Mouse (Mus musculus): ENCODE results near the gene Osbpl10. TPM values are rescaled to one million over a fixed set of nuclear protein-coding genes. Genes with fewer than 3 reads are reported as not detected.

The Osbpl10 gene
- polyA plus RNA-seq, 1 experiment: 1.7 TPM

- TF ChIP-seq TCF12 (IDR thresholded peaks at IDR 0.05; ENCODE audit: insufficient read depth, poor library complexity, severe bottlenecking): no peak
- no peak overlapping the region for H3K4me3 ChIP-seq
- no peak overlapping the region for H3K4me2 ChIP-seq (ENCODE audit: low read depth)
- H3K27me3 ChIP-seq (ENCODE audit: control insufficient read depth, insufficient read depth, insufficient read length): no peaks in the 10 kb centered on the region
- no peak overlapping the region for H3ac ChIP-seq (ENCODE audit: control insufficient read depth, insufficient read length)
- peaks cover 29% of the 10 kb centered on the region for H3K36me3 ChIP-seq (ENCODE audit: control insufficient read depth, insufficient read depth)
- no peaks in the 10 kb centered on the region for H3K79me2 ChIP-seq (ENCODE audit: control insufficient read depth, insufficient read depth)
Measured at GRCm38 (mm10) chr9:115243630-115244029, 265.3 kb downstream of the Osbpl10 start.

GRCm38 (mm10) chr9:115245092-115245491 is 266.7 kb downstream of the Osbpl10 start:
- TF ChIP-seq MYOD1 (IDR thresholded peaks at IDR 0.05; ENCODE audit: control insufficient read depth in 1 of 3, insufficient read length in 2 of 3, low read depth in 2 of 3) (no peak), USF1 (IDR thresholded peaks at IDR 0.05; ENCODE audit: low read depth) (no peak), MAX (IDR thresholded peaks at IDR 0.05; ENCODE audit: low read depth) (no peak), TCF12 (IDR thresholded peaks at IDR 0.05; ENCODE audit: insufficient read depth, poor library complexity, severe bottlenecking) (no peak), TCF3 (IDR thresholded peaks at IDR 0.05; ENCODE audit: insufficient read length, low read depth) (no peak), E2F4 (IDR thresholded peaks at IDR 0.05; ENCODE audit: insufficient read depth) (no peak), CEBPB (IDR thresholded peaks at IDR 0.05; ENCODE audit: insufficient read depth, poor library complexity, severe bottlenecking) (no peak), POLR2AphosphoS2 (IDR thresholded peaks at IDR 0.05; ENCODE audit: insufficient read length, low read depth) (no peak), POLR2A (IDR thresholded peaks at IDR 0.05; ENCODE audit: insufficient read length, low read depth) (no peak), SRF (IDR thresholded peaks at IDR 0.05; ENCODE audit: control insufficient read depth, insufficient read length, low read depth) (no peak), MYOG (IDR thresholded peaks at IDR 0.05; ENCODE audit: control insufficient read depth in 1 of 3, insufficient read depth in 1 of 3, insufficient read length in 2 of 3, low read depth in 2 of 3) (no peak), REST (IDR thresholded peaks at IDR 0.05; ENCODE audit: insufficient read depth, insufficient read length) (no peak)

GRCm38 (mm10) chr9:115249145-115249544 is 270.8 kb downstream of the Osbpl10 start:
- Histone ChIP-seq H3K79me2 (ENCODE audit: control insufficient read depth, insufficient read depth) (no peaks in the 10 kb centered on the region), H3K4me2 (ENCODE audit: low read depth) (no peak overlapping the region), H3K4me3 (no peak overlapping the region), H3ac (ENCODE audit: control insufficient read depth, insufficient read length) (no peak overlapping the region), H3K27me3 (ENCODE audit: control insufficient read depth, insufficient read depth, insufficient read length) (no peaks in the 10 kb centered on the region), H3K36me3 (ENCODE audit: control insufficient read depth, insufficient read depth) (peaks cover 34% of the 10 kb centered on the region)
- no peak for TF ChIP-seq TCF12 (IDR thresholded peaks at IDR 0.05; ENCODE audit: insufficient read depth, poor library complexity, severe bottlenecking)
- no peak for TF ChIP-seq E2F4 (IDR thresholded peaks at IDR 0.05; ENCODE audit: insufficient read depth)
- TF ChIP-seq SRF (IDR thresholded peaks at IDR 0.05; ENCODE audit: control insufficient read depth, insufficient read length, low read depth): no peak
- TF ChIP-seq REST (IDR thresholded peaks at IDR 0.05; ENCODE audit: insufficient read depth, insufficient read length): no peak
- TF ChIP-seq POLR2A (IDR thresholded peaks at IDR 0.05; ENCODE audit: insufficient read length, low read depth): no peak
- no peak for TF ChIP-seq MYOD1 (IDR thresholded peaks at IDR 0.05; ENCODE audit: control insufficient read depth in 1 of 3, insufficient read length in 2 of 3, low read depth in 2 of 3)
- TF ChIP-seq TCF3 (IDR thresholded peaks at IDR 0.05; ENCODE audit: insufficient read length, low read depth): no peak
- no peak for TF ChIP-seq POLR2AphosphoS2 (IDR thresholded peaks at IDR 0.05; ENCODE audit: insufficient read length, low read depth)
- TF ChIP-seq USF1 (IDR thresholded peaks at IDR 0.05; ENCODE audit: low read depth): no peak
- no peak for TF ChIP-seq MAX (IDR thresholded peaks at IDR 0.05; ENCODE audit: low read depth)
- TF ChIP-seq CEBPB (IDR thresholded peaks at IDR 0.05; ENCODE audit: insufficient read depth, poor library complexity, severe bottlenecking): no peak
- no peak for TF ChIP-seq MYOG (IDR thresholded peaks at IDR 0.05; ENCODE audit: control insufficient read depth in 1 of 3, insufficient read depth in 1 of 3, insufficient read length in 2 of 3, low read depth in 2 of 3)

More at GRCm38 (mm10) chr9:115245092-115245491, 266.7 kb downstream of the Osbpl10 start:
- H3K79me2 ChIP-seq (ENCODE audit: control insufficient read depth, insufficient read depth): no peaks in the 10 kb centered on the region
- no peaks in the 10 kb centered on the region for H3K27me3 ChIP-seq (ENCODE audit: control insufficient read depth, insufficient read depth, insufficient read length)
- H3ac ChIP-seq (ENCODE audit: control insufficient read depth, insufficient read length): no peak overlapping the region
- no peak overlapping the region for H3K4me2 ChIP-seq (ENCODE audit: low read depth)
- peaks cover 32% of the 10 kb centered on the region for H3K36me3 ChIP-seq (ENCODE audit: control insufficient read depth, insufficient read depth)
- H3K4me3 ChIP-seq: no peak overlapping the region

GRCm38 (mm10) chr9:115257733-115258286 is 279.4 kb downstream of the Osbpl10 start:
- Histone ChIP-seq H3K36me3 (ENCODE audit: control insufficient read depth, insufficient read depth) (peaks cover 20% of the 10 kb centered on the region), H3K79me2 (ENCODE audit: control insufficient read depth, insufficient read depth) (peaks cover 5% of the 10 kb centered on the region), H3K27me3 (ENCODE audit: control insufficient read depth, insufficient read depth, insufficient read length) (no peaks in the 10 kb centered on the region), H3K4me3 (no peak overlapping the region), H3ac (ENCODE audit: control insufficient read depth, insufficient read length) (no peak overlapping the region), H3K4me2 (ENCODE audit: low read depth) (no peak overlapping the region)
- no peak for TF ChIP-seq CEBPB (IDR thresholded peaks at IDR 0.05; ENCODE audit: insufficient read depth, poor library complexity, severe bottlenecking)
- TF ChIP-seq TCF3 (IDR thresholded peaks at IDR 0.05; ENCODE audit: insufficient read length, low read depth): no peak
- no peak for TF ChIP-seq SRF (IDR thresholded peaks at IDR 0.05; ENCODE audit: control insufficient read depth, insufficient read length, low read depth)
- TF ChIP-seq E2F4 (IDR thresholded peaks at IDR 0.05; ENCODE audit: insufficient read depth): no peak
- TF ChIP-seq POLR2AphosphoS2 (IDR thresholded peaks at IDR 0.05; ENCODE audit: insufficient read length, low read depth): no peak
- TF ChIP-seq USF1 (IDR thresholded peaks at IDR 0.05; ENCODE audit: low read depth): no peak
- no peak for TF ChIP-seq TCF12 (IDR thresholded peaks at IDR 0.05; ENCODE audit: insufficient read depth, poor library complexity, severe bottlenecking)
- no peak for TF ChIP-seq POLR2A (IDR thresholded peaks at IDR 0.05; ENCODE audit: insufficient read length, low read depth)
- no peak for TF ChIP-seq MAX (IDR thresholded peaks at IDR 0.05; ENCODE audit: low read depth)
- no peak for TF ChIP-seq REST (IDR thresholded peaks at IDR 0.05; ENCODE audit: insufficient read depth, insufficient read length)
- TF ChIP-seq MYOG (IDR thresholded peaks at IDR 0.05; ENCODE audit: control insufficient read depth in 1 of 3, insufficient read depth in 1 of 3, insufficient read length in 2 of 3, low read depth in 2 of 3): no peak

- H3K4me3 ChIP-seq: no peak overlapping the region
- peaks cover 18% of the 10 kb centered on the region for H3K36me3 ChIP-seq (ENCODE audit: control insufficient read depth, insufficient read depth)
- H3ac ChIP-seq (ENCODE audit: control insufficient read depth, insufficient read length): no peak overlapping the region
- peaks cover 5% of the 10 kb centered on the region for H3K79me2 ChIP-seq (ENCODE audit: control insufficient read depth, insufficient read depth)
- H3K4me2 ChIP-seq (ENCODE audit: low read depth): no peak overlapping the region
- TF ChIP-seq POLR2AphosphoS2 (IDR thresholded peaks at IDR 0.05; ENCODE audit: insufficient read length, low read depth) (no peak), CEBPB (IDR thresholded peaks at IDR 0.05; ENCODE audit: insufficient read depth, poor library complexity, severe bottlenecking) (no peak), TCF3 (IDR thresholded peaks at IDR 0.05; ENCODE audit: insufficient read length, low read depth) (no peak), USF1 (IDR thresholded peaks at IDR 0.05; ENCODE audit: low read depth) (no peak), MYOG (IDR thresholded peaks at IDR 0.05; ENCODE audit: control insufficient read depth in 1 of 3, insufficient read depth in 1 of 3, insufficient read length in 2 of 3, low read depth in 2 of 3) (no peak), MYOD1 (IDR thresholded peaks at IDR 0.05; ENCODE audit: control insufficient read depth in 1 of 3, insufficient read length in 2 of 3, low read depth in 2 of 3) (no peak)
- H3K27me3 ChIP-seq (ENCODE audit: control insufficient read depth, insufficient read depth, insufficient read length): no peaks in the 10 kb centered on the region
Measured at GRCm38 (mm10) chr9:115259866-115260265, 281.5 kb downstream of the Osbpl10 start.

Data from myocyte (in vitro differentiated cells).